Mouse (Mus musculus) liver, embryonic 11.5 days (tissue): ENCODE measurements around the gene Ppp1r14c. TPM values are rescaled to one million over a fixed set of nuclear protein-coding genes. Genes with fewer than 3 reads are reported as not detected.

ENCODE experiments used
- ATAC-seq: fragments of 200-750 bp; cut with Nextera tagmentation; replicated peaks from 2 replicates; pipeline ENCODE4 v1.8.0; 2017; ENCODE audit warnings: moderate number of reproducible peaks, mild to moderate bottlenecking, moderate TSS enrichment, moderate library complexity; ENCODE audit not compliant: low FRiP score
- DNase-seq: peaks from one replicate; pipeline ENCODE4 v3.0.0-alpha.2; 2017; ENCODE audit warnings: low spot score
- H3K27ac ChIP-seq: fragments of 300-500 bp; sonication (generic); 2 replicates; pipeline ENCODE4 v1.5.1; 2014; ENCODE audit warnings: mild to moderate bottlenecking, low read depth, low read length, control low read depth
- H3K27me3 ChIP-seq: fragments of 300-500 bp; sonication (generic); replicated peaks from 2 replicates; pipeline ENCODE4 v1.6.1; 2014; ENCODE audit warnings: low read length, mixed read lengths; ENCODE audit not compliant: control insufficient read depth, insufficient read depth
- H3K36me3 ChIP-seq: fragments of 300-500 bp; sonication (generic); 2 replicates; pipeline ENCODE4 v1.6.1; 2014; ENCODE audit warnings: mild to moderate bottlenecking, low read length, moderate library complexity, mixed read lengths; ENCODE audit not compliant: control insufficient read depth, insufficient read depth
- H3K4me1 ChIP-seq: fragments of 300-500 bp; sonication (generic); replicated peaks from 2 replicates; pipeline ENCODE4 v1.6.1; 2014; ENCODE audit warnings: low read length, mixed read lengths; ENCODE audit not compliant: control insufficient read depth, insufficient read depth
- H3K4me2 ChIP-seq: fragments of 300-500 bp; sonication (generic); 2 replicates; pipeline ENCODE4 v1.6.1; 2014; ENCODE audit warnings: mild to moderate bottlenecking, control low read depth, moderate library complexity
- H3K4me3 ChIP-seq: fragments of 300-500 bp; sonication (generic); 2 replicates; pipeline ENCODE4 v1.5.1; 2014; ENCODE audit warnings: low read depth, low read length, control low read depth
- H3K9ac ChIP-seq: fragments of 300-500 bp; sonication (generic); 2 replicates; pipeline ENCODE4 v1.6.1; 2014; ENCODE audit warnings: low read depth, low read length, control low read depth
- H3K9me3 ChIP-seq: fragments of 300-500 bp; sonication (generic); 2 replicates; pipeline ENCODE4 v1.6.1; 2016; ENCODE audit warnings: low read length, inconsistent platforms, mixed read lengths; ENCODE audit not compliant: control insufficient read depth
- WGBS: fragments of 180-500 bp; shearing (Covaris S2); extraction: QIAGEN DNeasy Blood & Tissue Kit; methylation state at CpG from one replicate; pipeline ENCODE4 v1.1.7; 2014; 5-methylcytosine and 5-hydroxymethylcytosine counted together
- polyA plus RNA-seq: library from polyadenylated mRNA; unstranded; fragments of >200 nt; fragmentation: Nextera tagmentation; extraction: Ambion mirVana; gene quantifications from 2 replicates; pipeline ENCODE4 v1.2.1, GENCODE M21; 2014

Ppp1r14c gene
- polyA plus RNA-seq = 1.9 and 3.1 TPM in 2 replicates

DNA sequence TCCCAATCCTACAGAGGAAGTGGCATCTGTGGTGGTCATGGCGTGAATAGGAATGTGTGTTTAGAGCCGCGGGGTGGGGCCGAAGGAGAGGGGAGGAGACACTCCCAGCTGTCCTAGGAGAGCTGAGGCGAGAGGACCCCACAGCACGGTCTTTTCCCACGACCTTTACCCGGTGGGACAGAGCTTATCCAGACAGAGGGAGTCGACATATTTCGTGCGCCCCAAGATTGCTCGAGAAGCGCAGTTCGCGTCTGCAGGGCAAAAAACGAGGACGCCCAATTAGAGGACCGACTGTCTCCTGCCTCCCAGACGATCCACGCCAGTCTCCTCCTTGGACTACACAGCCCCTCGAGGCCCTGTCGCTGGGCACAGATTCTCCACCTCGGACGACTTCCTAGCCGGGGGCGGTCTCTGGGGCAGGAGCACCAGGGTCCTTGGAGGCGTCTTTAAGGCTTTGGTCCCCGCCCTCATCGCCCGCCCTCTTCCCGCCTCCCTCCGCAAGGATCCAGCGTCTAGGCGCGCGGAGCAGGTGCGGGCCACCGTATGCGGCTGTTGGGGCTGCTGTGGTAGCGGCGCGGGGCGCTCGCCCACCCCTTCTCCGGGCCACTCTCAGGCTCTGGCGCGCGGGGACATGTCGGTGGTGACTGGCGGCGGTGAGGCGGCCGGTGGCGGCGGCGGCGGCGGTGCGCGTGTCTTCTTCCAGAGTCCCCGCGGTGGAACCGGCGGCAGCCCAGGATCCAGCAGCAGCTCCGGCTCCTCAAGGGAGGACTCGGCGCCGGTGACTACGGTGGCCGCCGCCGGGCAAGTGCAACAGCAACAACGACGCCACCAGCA is at the start of gene Ppp1r14c:
Ppp1r14c (plus strand) TSS at position 22 of the 834 bp plus-strand sequence.
- H3K9ac ChIP-seq = no peak within 1 kb of the TSS
- peak; percentile 45 for DNase-seq
- H3K4me1 ChIP-seq = no peaks in the 10 kb centered on the region
- H3K4me2 ChIP-seq = peak within 1 kb of the TSS; percentile 89
- no peak within 1 kb of the TSS for H3K27ac ChIP-seq
- WGBS = under 1% methylated on average over 74 of the region's 74 CpGs
- H3K36me3 ChIP-seq = no peaks in the 10 kb centered on the region
- no peaks in the 10 kb centered on the region for H3K9me3 ChIP-seq
- H3K4me3 ChIP-seq = peak within 1 kb of the TSS; percentile 57
- no peak; the same call in 1 of the 2 replicates for ATAC-seq
- peaks cover 25% of the 10 kb centered on the region for H3K27me3 ChIP-seq

DNA sequence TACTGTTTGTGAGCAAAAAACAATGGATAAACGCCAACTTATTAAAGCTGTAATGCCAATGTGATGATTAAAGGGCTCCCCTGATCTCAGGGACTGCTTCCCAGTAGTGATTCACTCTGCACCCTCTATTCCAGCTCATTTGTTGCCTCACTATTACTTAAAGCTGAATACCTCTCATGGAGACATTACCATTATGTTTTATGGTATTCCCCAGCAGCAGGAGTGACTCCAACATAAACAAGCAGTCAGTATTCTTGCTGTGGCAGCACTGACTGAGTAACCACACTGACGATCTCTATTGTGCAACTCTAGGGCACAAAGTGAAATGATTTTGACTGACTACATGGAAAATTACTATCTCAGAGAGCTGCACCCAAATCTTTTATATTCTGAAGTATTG is 44.5 kb upstream of the Ppp1r14c start:
- no peaks in the 10 kb centered on the region for H3K4me1 ChIP-seq
- WGBS = 78% methylated on average over 2 of the region's 2 CpGs
- H3K4me2 ChIP-seq = no peak overlapping the region
- no peak overlapping the region for H3K9ac ChIP-seq
- H3K9me3 ChIP-seq = no peaks in the 10 kb centered on the region
- H3K27me3 ChIP-seq = no peaks in the 10 kb centered on the region
- ATAC-seq (no peak), DNase-seq (no peak)
- no peak overlapping the region for H3K4me3 ChIP-seq
- H3K27ac ChIP-seq = no peak overlapping the region
- H3K36me3 ChIP-seq = no peaks in the 10 kb centered on the region

DNA sequence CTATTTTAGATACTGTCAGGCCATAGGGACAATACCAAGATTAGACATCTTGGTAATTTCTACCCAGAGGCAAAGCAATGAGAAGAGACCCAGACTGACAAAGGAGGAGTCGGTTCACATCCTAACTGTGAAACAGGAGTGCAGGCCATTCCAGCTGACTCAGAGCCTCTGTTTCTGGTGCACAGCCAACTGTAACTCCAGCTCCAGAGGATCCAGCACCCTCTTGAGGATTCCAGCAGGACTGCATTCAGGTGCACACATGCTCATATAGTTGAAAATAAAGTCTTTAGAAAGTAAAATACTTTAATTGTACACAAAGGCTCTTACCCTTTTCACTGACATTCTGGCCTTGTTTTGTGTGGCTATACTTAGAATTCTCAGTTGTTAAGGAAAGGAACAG is 40.4 kb upstream of the Ppp1r14c start:
- DNase-seq (no peak), ATAC-seq (no peak)
- 96% methylated on average over 1 of the region's 1 CpGs for WGBS
- H3K27ac ChIP-seq = no peak overlapping the region
- no peaks in the 10 kb centered on the region for H3K27me3 ChIP-seq
- H3K4me1 ChIP-seq = no peaks in the 10 kb centered on the region
- H3K9ac ChIP-seq = no peak overlapping the region
- no peaks in the 10 kb centered on the region for H3K9me3 ChIP-seq
- H3K4me2 ChIP-seq = no peak overlapping the region
- H3K4me3 ChIP-seq = no peak overlapping the region
- no peaks in the 10 kb centered on the region for H3K36me3 ChIP-seq

DNA sequence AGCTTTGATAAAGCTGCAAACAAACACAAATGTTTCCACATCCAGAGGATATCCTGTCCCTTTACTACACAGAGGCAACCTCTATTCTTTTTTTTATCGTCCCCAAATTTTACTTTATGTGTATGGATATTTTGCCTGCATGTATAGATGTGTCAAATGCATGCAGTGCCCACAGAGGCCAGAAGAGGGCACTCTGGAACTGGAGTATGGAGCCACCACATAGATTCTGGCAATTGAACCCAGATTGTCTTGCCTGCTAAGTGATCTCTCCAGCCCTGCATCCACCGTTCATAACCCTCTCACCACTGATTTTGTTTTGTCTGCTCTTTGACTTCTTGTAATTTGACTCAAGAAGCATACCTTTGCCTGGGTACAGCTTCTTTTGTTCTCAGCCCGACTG is 33.0 kb upstream of the Ppp1r14c start:
- Histone ChIP-seq H3K4me3 (no peak overlapping the region), H3K9ac (no peak overlapping the region), H3K27me3 (no peaks in the 10 kb centered on the region), H3K4me1 (no peaks in the 10 kb centered on the region), H3K4me2 (no peak overlapping the region), H3K36me3 (no peaks in the 10 kb centered on the region), H3K27ac (no peak overlapping the region), H3K9me3 (no peaks in the 10 kb centered on the region)
- peak; percentile 44 for DNase-seq
- WGBS = 32% methylated on average over 3 of the region's 3 CpGs
- ATAC-seq = 0 out of 2 replicates have a peak, but pooled peaks have one; percentile 39

DNA sequence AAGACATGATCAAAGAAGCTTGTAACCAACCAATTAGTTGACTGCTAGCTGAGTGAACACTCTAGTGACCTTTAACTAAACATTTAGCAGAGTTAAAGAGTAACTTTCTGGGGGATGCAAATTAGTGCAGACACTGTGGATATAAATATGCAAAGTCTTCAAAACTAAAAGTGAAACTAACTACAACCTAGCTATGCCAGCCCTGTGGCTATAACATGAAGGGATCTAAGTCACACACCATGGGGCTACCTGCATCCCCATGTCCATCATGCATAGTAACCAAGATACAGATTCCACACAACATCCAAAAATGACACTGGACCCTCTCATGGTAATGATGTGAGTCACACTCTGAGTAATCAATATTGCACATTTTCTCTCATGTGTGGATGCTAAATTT is 31.3 kb upstream of the Ppp1r14c start:
- H3K9ac ChIP-seq = no peak overlapping the region
- no peaks in the 10 kb centered on the region for H3K9me3 ChIP-seq
- H3K4me3 ChIP-seq = no peak overlapping the region
- DNase-seq = no peak
- no peaks in the 10 kb centered on the region for H3K27me3 ChIP-seq
- no peak overlapping the region for H3K27ac ChIP-seq
- H3K4me2 ChIP-seq = no peak overlapping the region
- ATAC-seq = no peak
- H3K36me3 ChIP-seq = no peaks in the 10 kb centered on the region
- H3K4me1 ChIP-seq = no peaks in the 10 kb centered on the region

DNA sequence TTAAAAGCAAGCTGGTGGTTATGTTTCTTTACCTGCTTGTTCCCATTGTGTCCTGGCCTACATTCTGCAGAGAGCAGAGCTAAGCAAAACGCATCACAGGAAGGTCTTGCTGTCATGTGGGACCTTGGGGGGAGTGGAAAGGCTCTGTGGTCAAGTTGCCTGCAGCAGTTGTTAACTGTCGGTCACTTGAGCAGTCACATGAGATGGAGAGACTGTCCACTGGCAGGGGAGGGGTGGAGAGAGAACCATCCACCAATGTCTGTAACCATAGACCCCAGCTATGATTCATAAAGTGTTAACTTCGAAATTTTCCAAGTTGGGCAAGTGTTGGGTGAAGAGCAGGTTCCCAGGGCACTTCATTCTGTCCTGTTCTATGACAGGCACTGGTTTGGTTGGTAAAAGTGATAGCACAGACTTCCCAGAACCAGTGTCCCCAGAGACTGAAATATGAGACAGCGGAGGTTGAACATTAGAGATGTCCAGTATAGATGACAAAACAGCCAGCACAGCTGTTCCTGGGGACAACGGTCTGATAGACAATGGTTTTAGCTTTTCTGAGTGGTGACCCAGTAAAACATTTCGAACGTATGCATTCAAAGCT is 29.0 kb upstream of the Ppp1r14c start:
- no peak overlapping the region for H3K4me3 ChIP-seq
- 66% methylated on average over 7 of the region's 7 CpGs for WGBS
- H3K4me2 ChIP-seq = no peak overlapping the region
- no peaks in the 10 kb centered on the region for H3K27me3 ChIP-seq
- no peak overlapping the region for H3K9ac ChIP-seq
- no peaks in the 10 kb centered on the region for H3K9me3 ChIP-seq
- ATAC-seq (no peak), DNase-seq (no peak)
- H3K4me1 ChIP-seq = no peaks in the 10 kb centered on the region
- H3K27ac ChIP-seq = no peak overlapping the region
- no peaks in the 10 kb centered on the region for H3K36me3 ChIP-seq

DNA sequence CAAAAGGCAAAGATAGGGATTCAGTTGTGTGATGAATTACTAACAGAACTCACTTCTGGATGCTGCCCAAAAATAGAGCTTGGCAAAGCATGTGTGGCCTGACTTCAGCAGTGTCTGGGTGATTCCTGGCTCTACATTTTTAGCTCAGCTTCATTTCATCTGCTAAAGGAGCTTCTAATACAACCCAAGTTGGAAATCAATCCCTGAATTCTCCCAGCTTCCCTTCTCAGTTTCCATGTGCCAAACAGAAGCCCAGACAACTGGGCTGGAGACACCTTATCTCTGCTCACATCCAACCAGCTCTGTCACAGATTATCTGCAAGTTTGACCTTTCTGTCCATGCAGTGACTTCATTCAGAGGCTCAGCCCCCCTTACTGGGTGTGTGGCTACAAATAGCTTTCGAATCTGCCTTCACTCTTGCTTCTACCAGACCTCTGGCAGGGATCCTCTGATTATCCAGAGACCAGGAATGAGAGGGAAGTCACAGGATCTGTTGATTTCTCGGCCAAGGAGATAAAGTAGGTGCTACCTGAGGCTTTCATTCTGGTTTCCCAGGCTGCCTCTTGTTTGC is 28.4 kb upstream of the Ppp1r14c start:
- Histone ChIP-seq H3K9ac (no peak overlapping the region), H3K4me1 (no peaks in the 10 kb centered on the region), H3K9me3 (no peaks in the 10 kb centered on the region), H3K27ac (no peak overlapping the region), H3K36me3 (no peaks in the 10 kb centered on the region), H3K27me3 (no peaks in the 10 kb centered on the region), H3K4me3 (no peak overlapping the region), H3K4me2 (no peak overlapping the region)
- 34% methylated on average over 2 of the region's 2 CpGs for WGBS
- DNase-seq = no peak
- no peak for ATAC-seq

DNA sequence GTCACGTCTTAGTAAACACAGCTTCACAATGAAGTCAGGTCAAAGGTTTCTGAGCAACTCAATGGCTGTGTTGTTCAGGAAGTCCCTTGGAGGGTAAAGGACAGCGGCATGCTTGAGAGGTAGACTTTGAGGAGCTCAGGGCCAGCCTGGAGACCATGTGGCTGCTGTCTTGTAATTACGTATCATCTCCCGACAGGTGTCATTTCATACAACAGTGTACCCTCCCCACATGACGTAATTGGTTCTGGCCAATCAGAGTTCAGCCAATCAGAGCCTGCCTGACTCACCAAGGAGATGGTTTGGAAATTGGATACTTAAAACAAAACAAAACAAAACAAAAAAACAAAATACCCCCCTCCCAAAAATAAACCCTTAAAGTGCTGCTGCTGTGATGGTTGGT is 20.2 kb upstream of the Ppp1r14c start:
- Histone ChIP-seq H3K4me2 (no peak overlapping the region), H3K9ac (no peak overlapping the region), H3K36me3 (no peaks in the 10 kb centered on the region), H3K4me1 (no peaks in the 10 kb centered on the region), H3K9me3 (no peaks in the 10 kb centered on the region), H3K27ac (no peak overlapping the region), H3K4me3 (no peak overlapping the region), H3K27me3 (no peaks in the 10 kb centered on the region)
- ATAC-seq = no peak
- DNase-seq = no peak
- WGBS = 60% methylated on average over 5 of the region's 5 CpGs
